8 mouse cellular contexts compared by ENCODE assay signal in genomic region chr9:59584871-59585308, GRCm38 (mm10). TPM values are rescaled to one million over a fixed set of nuclear protein-coding genes. Genes with fewer than 3 reads are reported as not detected.
A peak's percentile ranks its signal among the peaks of the same experiment; 100 is the strongest.
DNase-seq lines count a peak whose midpoint lies in the region; ATAC-seq lines count a peak whose summit lies in the region.

No protein-coding gene starts in this region.

- peak; percentile 73 for DNase-seq in adipocyte (ENCODE audit: low spot score)
- peak; percentile 33 for DNase-seq in gastrocnemius, adult 8-10 months (ENCODE audit: low spot score in 2 of 2)
- DNase-seq in hindlimb bud, embryonic 11.5 days (ENCODE audit: extremely low spot score, low read depth, low spot score) = peak; percentile 56
- peak; percentile 85 to 90 for DNase-seq in left cerebral cortex, postnatal 25 days (ENCODE audit: low spot score in 2 of 2)
- peak; percentile 82 for DNase-seq in mesoderm, embryonic 11.5 days (ENCODE audit: low read depth, low spot score)
- peak; percentile 76 for DNase-seq in right cerebral cortex, postnatal 14 days
- peak; percentile 59 to 73 for DNase-seq in urinary bladder, postnatal 4 days (ENCODE audit: low spot score in 2 of 2)

- intact Hi-C loops in left cerebral cortex, postnatal 25 days (cut with DNase I) = loop anchor here (1.0 kb wide), 1 partner anchor 18 kb away; no protein-coding TSS in a partner anchor

- peak; percentile 94 for ATAC-seq in common myeloid progenitor, adult 5-6 weeks (replicated peaks; ENCODE audit: low read depth, poor library complexity, severe bottlenecking)

RNA-seq across cellular contexts. Expression of gene Celf6, which starts 7.2 kb away (rescaled TPM):
- total RNA-seq in common myeloid progenitor, adult 5-6 weeks (2017) = not detected in 2 replicates
- not detected for total RNA-seq in gastrocnemius, adult 8-10 months (2022)
- total RNA-seq in left cerebral cortex, postnatal 25 days (2021) = 10 to 100 TPM; 25.0 to 29.1 TPM

RNA-seq across cellular contexts. Expression of gene Parp6, which starts 32.2 kb away (rescaled TPM):
- 23.0 and 57.8 TPM in 2 replicates for total RNA-seq in common myeloid progenitor, adult 5-6 weeks (2017)
- total RNA-seq in gastrocnemius, adult 8-10 months (2022) = 10 to 100 TPM; 25.8 to 37.9 (median 26.4) TPM
- 100 to 1,000 TPM; 173 TPM for total RNA-seq in left cerebral cortex, postnatal 25 days (2021)

RNA-seq across cellular contexts. Expression of gene Tmem202, which starts 45.2 kb away (rescaled TPM):
- total RNA-seq in common myeloid progenitor, adult 5-6 weeks (2017) = not detected in 2 replicates
- total RNA-seq in gastrocnemius, adult 8-10 months (2022) = under 1 TPM in 3 of 4 experiments, not detected in 1; 0.36 to 0.86 (median 0.54) TPM
- total RNA-seq in left cerebral cortex, postnatal 25 days (2021) = 1 to 10 TPM; 3.9 to 4.4 TPM

RNA-seq across cellular contexts. Expression of gene Hexa, which starts 45.5 kb away (rescaled TPM):
- 82.6 and 83.8 TPM in 2 replicates for total RNA-seq in common myeloid progenitor, adult 5-6 weeks (2017)
- total RNA-seq in gastrocnemius, adult 8-10 months (2022) = 10 to 100 TPM; 36.4 to 39.3 (median 39.1) TPM
- total RNA-seq in left cerebral cortex, postnatal 25 days (2021) = 10 to 100 TPM; 49.4 to 49.5 TPM

Comparison
In these comparisons a context has a peak if more than half of its experiments do, and no peak if none do; other contexts are left out.
1. Peak in every context shown above with its lines: DNase-seq and ATAC-seq.
2. DNase-seq: peak in every context shown above with its lines; median percentile 88 in left cerebral cortex, postnatal 25 days; 82 in mesoderm, embryonic 11.5 days; 76 in right cerebral cortex, postnatal 14 days; 73 in adipocyte; 66 in urinary bladder, postnatal 4 days; 56 in hindlimb bud, embryonic 11.5 days; 33 in gastrocnemius, adult 8-10 months.
3. RNA of gene Celf6, which starts 7.2 kb away (total RNA-seq): 25.0 to 29.1 TPM in left cerebral cortex, postnatal 25 days; not detected in common myeloid progenitor, adult 5-6 weeks and not detected in gastrocnemius, adult 8-10 months; every median in the first group is over 10 times any median in the second.